Mouse (Mus musculus): ENCODE measurements around the gene Fchsd2.
"Not testable (repeated sequence)": the region's sequence is repeated elsewhere in the genome, so short reads cannot be mapped to it uniquely, and the experiment has no call there.

The Fchsd2 gene

DNA sequence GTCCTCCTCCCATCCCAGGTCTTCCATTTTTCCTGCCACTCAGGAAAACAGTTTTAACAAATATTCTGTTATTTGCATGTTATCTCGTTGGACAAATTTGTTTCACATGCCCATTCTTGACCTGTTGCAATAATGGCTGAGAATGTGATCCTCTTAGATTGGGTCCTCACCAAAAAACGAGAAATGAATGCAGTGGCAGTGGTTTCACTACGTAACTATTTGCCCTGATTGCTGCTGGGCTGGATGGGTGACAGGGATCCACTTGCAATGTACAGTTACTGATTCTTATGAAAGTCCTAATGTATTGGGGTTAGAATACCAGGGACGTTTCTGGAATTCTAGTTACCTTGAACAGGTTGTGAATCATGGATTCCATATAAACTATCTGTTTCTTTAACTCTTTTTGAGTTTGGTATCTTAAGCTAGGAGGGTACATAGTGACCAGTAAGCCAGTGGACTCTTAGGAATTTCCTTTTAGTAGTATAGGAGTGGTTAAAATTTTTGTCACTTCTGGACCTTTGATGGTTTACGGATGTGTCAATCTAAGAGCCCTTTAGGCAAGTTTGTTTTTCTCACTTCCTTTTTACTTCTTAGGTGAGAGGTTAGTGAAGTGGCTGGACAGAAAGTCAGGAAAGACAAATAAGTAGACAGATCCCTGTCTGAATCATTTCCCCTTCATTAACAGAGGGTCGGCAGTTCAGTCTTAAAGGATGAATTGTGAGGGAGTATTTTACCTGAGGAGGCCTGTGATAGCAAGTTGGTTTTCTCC is 31.1 kb downstream of the Fchsd2 start:
- no peak for DNase-seq

DNA sequence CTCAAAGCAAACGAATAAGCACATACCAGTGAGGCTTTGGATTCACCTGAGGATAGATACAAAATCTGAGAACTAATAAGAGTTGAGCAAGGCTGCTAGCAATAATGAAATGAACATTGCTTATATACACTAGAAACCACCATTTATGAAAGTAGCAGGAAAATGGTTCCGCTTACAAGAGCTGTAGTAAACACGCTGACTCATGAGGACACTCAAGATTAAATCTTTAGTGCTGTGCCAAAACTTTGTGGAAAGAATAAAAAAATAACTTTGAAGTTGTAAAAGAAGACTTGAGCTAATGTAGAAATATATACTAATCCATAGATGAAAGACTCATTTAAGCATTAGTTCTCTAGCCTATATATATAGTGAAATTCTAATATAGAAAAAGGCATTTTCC is 35.1 kb downstream of the Fchsd2 start:
- DNase-seq: no peak

DNA sequence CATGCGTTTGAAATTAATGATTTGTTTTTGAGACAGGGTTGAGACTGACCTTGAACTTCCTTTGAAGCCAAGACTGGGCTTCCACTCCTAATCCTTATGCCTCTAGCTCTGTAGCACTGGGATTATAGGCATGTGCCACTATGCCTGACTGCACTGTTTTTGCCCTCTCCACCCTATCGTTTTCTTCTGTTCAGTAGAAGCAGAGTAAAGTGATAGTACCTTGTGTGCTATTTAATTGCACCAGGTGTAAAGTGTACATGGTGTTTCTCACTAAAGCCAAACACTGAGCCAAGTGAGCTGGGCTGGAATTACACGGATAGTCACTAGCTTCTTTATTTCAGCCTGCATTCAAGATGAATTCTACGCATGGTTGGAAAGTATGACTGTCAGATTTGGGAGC is 35.9 kb downstream of the Fchsd2 start:
- no peak for DNase-seq

DNA sequence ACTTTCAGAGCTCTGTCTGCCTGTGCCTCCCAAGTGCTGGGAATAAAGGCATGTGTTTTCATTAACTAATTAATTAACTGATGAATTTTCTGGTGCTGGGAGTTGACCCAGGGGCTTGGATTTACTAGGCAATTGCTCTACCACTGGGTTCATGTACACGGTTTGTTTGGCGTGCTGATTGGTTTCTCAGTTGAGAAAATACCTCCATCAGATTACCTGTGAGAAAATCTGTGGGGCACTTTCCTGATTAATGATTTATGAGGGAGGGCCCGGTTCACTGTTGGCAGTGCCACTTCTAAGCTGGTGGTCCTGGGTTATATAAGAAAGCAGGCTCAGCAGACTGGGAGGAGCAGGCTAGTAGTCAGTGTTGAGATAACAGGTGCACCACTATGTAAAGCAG is 38.0 kb downstream of the Fchsd2 start:
- no peak for DNase-seq

DNA sequence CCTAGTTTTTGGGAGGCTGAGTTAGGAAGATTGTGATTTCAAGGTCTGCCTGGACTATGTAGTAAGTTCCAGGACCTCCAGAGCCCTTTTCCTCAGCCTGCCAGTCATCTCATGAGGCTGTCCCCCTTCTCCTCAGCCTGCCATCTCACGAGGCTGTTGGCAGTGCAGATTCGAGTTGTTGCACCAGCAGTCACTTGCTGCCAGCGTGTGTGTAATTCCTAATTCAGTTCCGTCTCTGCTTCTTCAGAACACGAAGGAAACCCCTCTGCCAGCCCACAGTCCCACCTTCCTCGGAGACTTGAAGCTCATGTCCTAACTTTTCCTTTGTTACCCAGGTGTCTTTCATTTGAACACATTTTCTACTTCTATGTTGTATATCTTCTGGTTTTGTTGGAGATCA is 38.6 kb downstream of the Fchsd2 start:
- DNase-seq: no peak

DNA sequence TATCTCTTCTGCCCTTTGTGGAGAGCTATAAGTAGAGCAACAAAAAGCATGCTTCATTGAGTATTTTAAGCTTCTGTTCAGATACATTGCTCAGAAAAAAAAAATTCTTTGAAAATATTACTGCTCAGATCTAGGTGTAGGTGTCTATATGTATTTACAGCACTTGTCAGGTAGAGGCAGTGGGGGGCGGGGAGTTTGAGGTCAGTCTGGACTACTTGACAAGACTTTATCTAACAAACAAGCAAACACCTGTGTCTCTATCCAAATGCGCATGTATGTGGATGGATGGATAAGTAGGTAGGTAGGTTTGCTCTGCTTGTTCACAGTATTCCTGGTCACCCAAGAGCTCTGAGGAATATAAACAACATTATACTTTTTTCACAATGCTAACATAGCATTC is 40.9 kb downstream of the Fchsd2 start:
- DNase-seq: no peak

DNA sequence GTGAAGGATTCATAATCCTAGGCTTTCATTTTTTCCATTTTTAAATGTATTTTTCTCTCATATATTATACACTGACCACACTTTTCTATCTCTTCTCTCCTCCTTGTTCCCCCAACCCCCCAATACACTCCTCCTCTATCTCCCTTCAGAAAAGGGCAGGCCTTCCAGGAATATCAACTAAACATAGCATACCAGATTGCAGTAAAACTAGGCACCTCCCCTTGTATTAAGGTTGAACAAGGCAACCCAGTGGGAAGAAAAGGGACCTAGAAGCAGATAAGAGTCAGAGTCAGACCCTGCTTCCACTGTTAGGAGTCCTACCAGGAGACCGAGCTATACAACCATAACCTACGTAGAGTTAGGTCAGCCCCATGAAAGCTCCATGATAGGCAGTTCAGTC is 41.5 kb downstream of the Fchsd2 start:
- DNase-seq: no peak

DNA sequence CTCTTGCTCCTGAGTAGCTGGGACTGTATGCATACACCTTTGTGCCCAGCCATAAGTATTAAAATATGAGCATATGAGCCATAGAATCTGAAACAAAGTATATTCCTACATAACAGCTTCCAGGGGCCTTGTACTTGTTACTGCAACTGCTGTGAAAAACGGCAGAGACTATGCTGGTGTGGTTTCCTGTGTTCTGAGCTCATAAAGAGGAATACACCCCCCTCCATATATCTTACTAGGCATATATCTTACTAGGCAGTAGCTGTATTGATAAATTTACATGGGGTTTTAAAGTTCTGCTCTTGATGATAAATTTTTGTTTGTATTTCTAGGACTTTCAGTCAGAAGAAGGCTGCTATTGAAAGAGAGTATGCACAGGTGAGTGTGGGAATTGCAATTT is 46.2 kb downstream of the Fchsd2 start:
- no peak for DNase-seq

DNA sequence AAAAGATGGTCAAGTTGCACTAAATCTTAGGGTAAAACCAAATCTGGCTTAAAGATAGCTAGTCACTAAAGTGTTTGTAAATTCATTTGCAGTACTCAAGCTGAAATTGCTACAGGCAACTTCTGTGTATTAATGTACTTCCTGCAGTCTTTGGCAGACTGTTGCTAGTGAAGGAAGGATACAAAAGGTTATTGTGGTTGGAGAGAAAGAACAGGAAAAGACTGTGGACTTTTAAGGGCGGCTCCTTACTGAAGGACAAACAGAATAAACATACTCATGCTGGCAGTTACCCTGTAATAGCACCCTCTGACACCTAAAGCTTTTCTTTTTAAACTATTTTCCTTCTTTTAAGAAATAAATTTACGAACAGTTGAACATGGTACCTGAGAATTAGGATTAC is 50.2 kb downstream of the Fchsd2 start:
- DNase-seq: peak in 1 of 2 experiments; percentile 35

DNA sequence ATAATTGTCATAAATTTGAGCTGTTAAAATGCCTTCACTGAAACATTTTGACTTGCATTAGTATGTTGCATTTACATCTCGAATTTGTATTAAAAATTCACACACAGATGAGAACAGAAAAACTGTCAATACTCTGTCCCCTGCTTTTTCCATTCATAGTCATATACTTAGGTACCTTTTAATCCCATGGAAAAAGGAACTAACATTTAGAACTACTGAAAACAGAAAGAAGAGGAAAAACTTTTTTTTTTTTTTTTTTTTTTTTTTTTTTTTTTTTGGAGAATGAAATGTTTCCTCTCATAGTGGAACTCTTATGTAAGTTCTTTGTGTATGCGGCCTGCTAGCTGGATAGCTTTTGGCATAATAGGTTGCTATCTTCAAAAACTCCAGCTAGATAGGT is 51.6 kb downstream of the Fchsd2 start:
- DNase-seq: no peak

DNA sequence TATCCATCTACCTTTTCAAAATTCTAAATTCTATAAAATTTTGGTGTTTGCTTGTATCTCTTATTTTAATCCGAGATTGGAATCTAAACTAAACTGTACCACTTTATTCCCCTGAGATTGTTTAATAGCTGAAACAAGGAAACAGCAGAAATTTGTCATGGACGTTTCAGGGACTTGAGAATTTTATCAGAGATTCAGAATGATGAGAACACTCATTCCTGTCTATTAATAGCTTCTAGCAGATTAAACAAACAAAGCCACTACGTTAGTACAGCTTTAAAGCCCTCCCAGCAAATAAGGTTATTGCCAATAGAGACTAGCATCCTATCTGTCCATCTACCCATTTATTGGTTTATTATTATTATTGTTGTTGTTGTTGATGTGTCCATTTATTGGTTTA is 56.4 kb downstream of the Fchsd2 start:
- no peak for DNase-seq

DNA sequence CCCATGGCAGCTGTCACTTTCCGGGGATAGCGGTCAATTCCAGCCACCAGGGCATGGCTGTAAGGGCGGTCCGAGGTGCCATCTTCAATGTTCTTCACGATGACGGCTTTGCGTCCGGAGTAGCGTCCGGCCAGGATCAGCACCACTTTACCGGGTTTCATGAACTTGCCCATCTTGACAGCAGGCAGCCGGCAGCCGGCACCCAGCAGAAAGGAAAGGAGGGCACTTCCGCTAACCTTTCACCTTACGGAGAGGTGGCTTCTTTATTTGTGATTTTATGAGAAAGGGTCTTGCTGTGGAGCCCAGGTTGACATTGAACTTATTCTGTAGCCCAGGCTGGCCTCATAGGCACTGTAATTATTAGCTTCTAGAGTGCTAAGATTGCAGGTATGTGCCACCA is 62.2 kb downstream of the Fchsd2 start:
- not testable (repeated sequence) for DNase-seq

DNA sequence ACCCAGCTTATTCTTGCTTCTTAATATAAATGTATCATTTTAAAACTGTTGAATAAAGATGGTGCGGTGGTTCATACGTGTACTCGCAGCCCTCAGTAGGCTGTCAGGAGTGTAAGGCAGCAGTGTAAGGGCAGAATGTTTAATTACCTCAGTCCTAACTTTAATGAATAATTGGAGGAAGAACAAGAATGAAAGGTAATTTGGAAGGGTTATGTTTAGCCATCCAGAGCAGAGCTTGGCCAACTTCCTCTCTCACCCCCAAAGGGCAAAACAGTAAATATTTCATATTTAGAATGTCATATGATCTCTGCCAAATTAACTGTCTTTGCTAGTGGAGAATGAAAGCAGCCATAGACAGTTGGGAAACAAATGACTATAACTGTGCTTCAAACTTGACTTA is 62.6 kb downstream of the Fchsd2 start:
- no peak for DNase-seq

DNA sequence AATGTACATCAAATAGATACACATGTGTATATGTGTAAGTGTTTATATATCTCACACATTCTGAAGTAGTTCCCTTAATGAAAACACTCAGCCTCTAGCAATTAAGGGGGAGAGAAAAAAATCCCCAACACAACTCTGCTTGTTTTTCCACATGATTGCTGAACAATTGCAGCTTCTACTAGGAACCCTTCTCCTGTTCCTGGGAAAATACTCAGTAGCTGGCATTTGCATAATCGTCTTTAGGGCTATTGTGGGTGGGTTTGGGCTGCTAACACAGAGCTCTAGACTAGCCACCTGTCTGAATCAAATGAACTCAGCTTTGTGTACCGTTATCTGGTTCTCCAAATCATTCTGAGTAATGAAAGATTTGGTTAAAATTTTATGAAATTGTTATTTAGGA is 67.6 kb downstream of the Fchsd2 start:
- no peak for DNase-seq

DNA sequence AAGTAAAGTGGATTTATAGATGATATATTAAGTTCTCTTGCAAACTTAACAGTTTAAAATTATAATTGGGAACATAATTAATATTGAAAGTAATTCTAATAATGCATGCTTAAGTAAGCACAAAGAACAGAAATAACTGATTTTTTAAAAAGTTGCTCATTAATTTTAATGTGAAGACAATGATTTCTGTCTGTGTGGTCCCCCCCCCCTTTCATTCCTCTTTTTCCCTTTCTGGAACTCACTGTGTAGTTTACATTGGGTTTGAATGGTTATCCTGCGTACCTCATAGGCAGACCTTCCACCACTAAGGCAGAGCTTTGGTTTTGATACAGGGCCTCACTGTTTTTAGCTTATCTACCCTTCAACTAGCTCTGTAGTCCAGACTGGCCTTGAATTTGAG is 70.1 kb downstream of the Fchsd2 start:
- no peak for DNase-seq

DNA sequence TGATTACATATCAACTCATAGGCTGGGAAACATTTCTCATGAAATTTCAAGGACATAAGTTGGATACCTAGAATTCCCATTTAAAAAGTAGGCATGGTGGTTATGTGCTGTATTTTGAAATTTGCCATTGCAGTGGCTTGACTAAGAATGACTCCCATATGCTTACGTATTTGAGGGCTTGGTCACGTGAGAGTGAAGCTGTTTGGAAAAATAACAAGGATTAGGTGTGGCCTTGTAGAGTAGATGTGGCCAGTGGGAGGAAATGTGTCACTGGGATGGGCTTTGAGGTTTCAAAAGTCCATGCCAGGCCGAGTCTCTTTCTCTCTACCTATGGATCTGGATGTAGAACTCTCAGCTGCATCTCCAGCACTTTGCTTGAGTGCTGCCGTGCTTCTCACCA is 71.2 kb downstream of the Fchsd2 start:
- no peak for DNase-seq

DNA sequence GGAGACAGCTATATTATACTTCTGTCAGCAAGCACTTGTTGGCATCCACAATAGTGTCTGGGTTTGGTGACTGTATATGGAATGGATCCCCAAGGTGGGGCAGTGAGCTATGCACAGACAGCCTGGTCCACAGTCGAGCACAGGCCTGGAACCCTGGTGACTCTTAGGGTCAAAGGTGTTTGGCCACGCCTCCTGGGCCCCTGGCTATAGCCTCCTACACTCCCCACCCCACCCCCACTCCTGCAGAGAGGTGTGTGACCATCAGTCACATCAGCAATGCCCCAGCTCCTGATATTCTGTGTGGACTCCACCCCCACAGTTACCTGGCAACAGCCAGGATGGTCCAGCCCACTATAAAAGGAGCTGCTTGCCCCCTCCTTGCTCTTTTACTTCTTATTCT is 73.9 kb downstream of the Fchsd2 start:
- DNase-seq: no peak

DNA sequence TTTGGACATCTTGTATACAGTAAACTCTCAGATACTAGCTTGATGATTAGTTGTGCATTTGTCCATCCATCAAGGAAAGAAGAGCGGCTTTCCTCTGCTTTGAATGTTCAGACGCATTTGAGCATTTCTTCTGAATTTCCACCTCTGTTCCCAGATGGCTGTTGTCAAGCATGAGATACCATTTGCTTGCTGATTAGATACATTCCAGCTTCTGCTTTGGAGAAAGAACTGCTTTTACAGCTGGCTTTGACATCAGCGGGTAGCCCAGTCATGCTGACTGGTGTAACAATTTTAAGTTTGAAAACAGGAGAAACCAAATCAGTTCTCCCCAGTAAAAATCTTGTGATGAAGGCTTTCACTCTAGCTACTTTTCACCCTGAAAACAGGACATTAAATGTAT is 77.8 kb downstream of the Fchsd2 start:
- peak in 1 of 2 experiments; percentile 14 for DNase-seq

DNA sequence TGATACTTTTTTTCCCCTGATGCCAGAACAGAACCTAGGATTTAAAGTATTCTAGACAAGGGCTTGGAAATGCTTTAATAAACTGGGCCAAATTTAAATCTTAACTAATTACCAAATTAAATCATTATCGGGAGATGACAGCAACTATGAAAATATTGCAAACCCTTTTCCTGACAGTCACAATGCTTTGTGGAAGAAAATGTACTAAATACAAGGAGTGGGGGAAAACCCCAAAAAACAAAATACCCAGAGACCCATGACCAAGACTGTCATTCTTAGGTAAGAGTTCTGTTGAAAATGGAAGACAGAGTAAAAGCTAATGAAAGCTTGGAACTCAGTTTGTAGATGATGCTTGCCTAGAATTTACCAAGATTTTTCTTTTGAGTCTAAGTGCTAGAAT is 78.3 kb downstream of the Fchsd2 start:
- no peak for DNase-seq

DNA sequence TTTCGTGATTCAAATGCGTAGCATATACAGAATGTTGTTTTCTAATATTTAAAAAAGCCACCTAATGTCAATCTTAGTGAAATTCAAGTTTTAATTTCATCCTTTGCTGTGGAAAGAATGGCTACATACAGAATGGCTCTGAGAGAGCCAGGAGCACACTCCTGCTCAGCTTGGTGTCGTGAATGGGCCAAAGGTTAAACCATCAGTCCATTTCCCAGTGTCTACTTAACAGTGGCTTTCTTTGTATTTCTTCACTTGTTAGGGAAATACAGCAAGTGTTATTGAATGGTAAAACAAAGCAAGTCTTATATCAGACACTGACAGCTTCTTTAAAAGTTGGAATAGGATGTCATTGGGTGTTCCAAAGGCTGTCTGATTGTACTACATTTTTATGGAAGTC is 80.7 kb downstream of the Fchsd2 start:
- no peak for DNase-seq

DNA sequence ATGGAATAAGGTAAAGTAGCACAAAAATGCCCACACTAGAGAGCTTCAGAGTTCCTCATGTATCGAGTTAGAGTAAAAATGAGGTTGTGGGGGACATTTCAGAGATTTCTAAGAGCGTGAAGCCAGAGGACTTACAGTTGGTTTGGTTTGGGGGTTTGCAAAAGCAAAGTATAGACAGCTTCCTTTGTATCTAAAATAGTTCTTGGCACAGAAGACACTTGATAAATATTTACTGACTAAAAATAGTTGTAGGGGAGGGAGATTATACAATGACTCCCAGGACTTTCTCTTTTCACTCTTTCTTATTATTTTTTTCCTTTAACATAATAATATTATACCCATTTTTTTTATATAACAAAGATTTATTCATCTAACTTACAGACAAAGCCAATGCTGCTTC is 86.1 kb downstream of the Fchsd2 start:
- no peak for DNase-seq

DNA sequence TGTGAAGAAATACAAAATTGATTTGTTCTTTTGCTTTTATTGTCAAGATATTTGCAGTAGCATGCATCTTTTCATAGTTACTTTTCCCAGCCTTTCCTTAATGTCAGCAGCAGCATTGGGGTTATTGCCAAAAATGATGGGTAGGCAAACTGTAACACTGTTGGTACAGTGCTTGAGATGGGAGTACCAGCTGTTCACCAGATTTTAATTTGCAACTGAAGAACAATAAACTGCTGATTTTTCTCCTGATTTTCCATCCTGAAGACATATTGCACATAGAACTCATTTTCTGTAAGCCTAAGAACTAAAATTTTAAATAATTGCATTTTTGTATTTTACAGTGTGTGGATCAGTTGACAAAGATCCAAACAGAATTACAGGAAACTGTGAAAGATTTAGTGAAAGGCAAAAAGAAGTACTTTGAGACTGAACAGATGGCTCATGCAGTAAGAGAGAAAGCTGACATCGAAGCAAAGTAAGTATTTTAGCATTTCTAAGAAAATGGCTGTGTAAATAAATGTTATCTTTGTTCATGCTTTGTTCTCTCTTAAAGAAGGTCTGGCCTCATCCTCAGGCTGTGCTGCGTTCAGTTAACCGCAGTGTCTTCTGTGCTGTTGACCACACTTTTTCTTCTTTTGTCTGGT is 98.8 kb downstream of the Fchsd2 start:
- no peak for DNase-seq

DNA sequence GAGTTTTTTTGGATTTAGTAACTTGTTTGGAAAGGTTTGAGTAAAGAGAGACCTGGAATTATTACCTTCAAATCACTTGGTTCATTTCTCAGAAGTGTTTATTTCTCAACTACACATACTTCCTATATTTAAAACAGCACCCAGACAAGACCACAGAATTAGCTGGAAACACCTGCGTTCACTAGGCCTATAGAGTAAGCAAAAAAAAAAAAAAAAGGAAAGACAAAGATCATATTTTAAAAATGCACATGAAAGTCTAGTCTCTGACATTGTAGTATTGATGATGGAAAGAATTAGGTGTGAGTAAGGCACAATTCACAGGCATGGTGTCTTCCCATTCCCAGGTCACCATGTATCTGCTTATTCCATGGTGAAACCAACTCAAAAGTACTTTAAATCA is 118.2 kb downstream of the Fchsd2 start:
- no peak for DNase-seq

DNA sequence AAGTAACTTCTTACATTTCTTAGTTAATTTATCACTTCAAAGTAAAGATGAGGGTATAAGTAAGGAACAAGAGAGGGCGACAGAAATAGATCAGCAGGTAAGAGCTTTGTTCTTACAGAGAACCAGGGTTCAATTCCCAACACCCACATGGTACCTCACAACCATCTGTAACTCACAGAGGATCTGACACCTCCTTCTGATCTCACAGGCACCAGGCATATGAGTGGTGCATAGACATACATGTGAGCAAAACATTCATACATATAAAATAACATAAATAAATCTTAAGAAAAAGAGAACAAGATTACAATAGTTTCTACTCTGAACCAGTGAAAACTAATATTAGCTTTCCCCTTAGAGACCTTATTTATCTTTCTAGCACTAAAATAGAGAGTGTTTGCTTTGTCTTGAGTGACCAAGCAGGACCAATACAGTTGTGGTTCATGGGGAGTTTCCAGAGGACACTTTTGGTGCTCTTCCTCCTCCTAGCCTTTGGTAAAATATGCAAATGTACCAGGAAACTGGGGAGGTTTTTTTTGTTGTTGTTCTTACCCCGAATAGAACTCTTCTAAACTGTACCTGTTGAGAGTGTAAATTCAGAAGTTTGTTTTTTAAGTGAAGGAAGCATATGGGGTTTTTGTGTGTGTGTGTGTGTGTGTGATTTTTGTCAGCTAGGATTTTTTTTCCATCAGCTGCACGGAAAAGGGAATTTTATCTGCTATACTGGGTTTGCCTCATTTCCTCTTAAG is 121.0 kb downstream of the Fchsd2 start:
- no peak for DNase-seq
